Mouse (Mus musculus) lung, embryonic 15.5 days (tissue): ENCODE results near the gene Igfbp3. TPM values are rescaled to one million over a fixed set of nuclear protein-coding genes. Genes with fewer than 3 reads are reported as not detected.

Experiments
- ATAC-seq: fragments of 200-750 bp; cut with Nextera tagmentation; 2 replicates; pipeline ENCODE4 v1.8.0; 2017; ENCODE audit warnings: moderate number of reproducible peaks, borderline replicate concordance; ENCODE audit not compliant: low FRiP score, low TSS enrichment; ENCODE audit errors: extremely low read depth
- H3K27ac ChIP-seq: fragments of 300-500 bp; sonication (generic); 2 replicates; pipeline ENCODE4 v1.5.1; 2015; ENCODE audit warnings: moderate library complexity, mild to moderate bottlenecking, inconsistent platforms
- H3K27me3 ChIP-seq: fragments of 300-500 bp; sonication (generic); 2 replicates; pipeline ENCODE4 v1.6.1; 2015; ENCODE audit warnings: inconsistent platforms
- H3K36me3 ChIP-seq: fragments of 300-500 bp; sonication (generic); 2 replicates; pipeline ENCODE4 v1.6.1; 2015; ENCODE audit warnings: inconsistent platforms
- H3K4me1 ChIP-seq: fragments of 300-500 bp; sonication (generic); 2 replicates; pipeline ENCODE4 v1.6.1; 2015; ENCODE audit warnings: inconsistent platforms
- H3K4me2 ChIP-seq: fragments of 300-500 bp; sonication (generic); 2 replicates; pipeline ENCODE4 v1.6.1; 2015; ENCODE audit warnings: inconsistent platforms, mild to moderate bottlenecking, moderate library complexity
- H3K4me3 ChIP-seq: fragments of 300-500 bp; sonication (generic); 2 replicates; pipeline ENCODE4 v1.5.1; 2015; ENCODE audit warnings: mild to moderate bottlenecking, inconsistent platforms
- H3K9ac ChIP-seq: fragments of 300-500 bp; sonication (generic); 2 replicates; pipeline ENCODE4 v1.6.1; 2015; ENCODE audit warnings: inconsistent platforms
- H3K9me3 ChIP-seq: fragments of 300-500 bp; sonication (generic); 2 replicates; pipeline ENCODE4 v1.6.1; 2016; ENCODE audit warnings: inconsistent platforms
- WGBS: fragments of 180-500 bp; shearing (Covaris S2); methylation state at CpG from one replicate; pipeline ENCODE4 v1.1.7; 2015; 5-methylcytosine and 5-hydroxymethylcytosine counted together
- polyA plus RNA-seq: library from polyadenylated mRNA; unstranded; fragments of >200 nt; fragmentation: Nextera tagmentation; extraction: Ambion mirVana; gene quantifications from 2 replicates; pipeline ENCODE4 v1.2.1, GENCODE M21; 2015

The Igfbp3 gene
- polyA plus RNA-seq, 1 experiment from 2014 or later = 15.9 TPM

DNA sequence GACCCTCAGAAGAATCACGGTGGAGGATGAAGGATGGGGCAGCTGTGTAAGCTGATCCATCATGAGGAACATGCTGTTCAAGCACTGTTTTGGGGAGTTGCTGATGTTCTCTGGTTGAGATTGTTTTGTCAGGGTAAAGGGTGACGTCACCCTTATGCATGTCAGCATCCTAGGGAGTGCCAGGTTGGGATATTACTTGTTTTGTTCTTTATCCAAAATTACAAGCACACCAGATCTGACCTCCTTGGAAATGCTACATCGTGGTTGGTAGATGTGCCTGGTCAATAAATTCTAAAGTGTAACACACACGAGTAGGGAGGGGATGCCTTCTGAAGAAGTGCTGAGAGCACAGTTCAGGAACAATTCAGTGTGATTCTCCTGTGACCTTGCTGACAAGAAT is 57.3 kb downstream of the Igfbp3 start:
- Histone ChIP-seq H3K36me3 (no peaks in the 10 kb centered on the region), H3K27me3 (no peaks in the 10 kb centered on the region), H3K4me2 (no peak overlapping the region), H3K4me3 (no peak overlapping the region), H3K4me1 (peaks cover 16% of the 10 kb centered on the region), H3K9ac (no peak overlapping the region), H3K27ac (no peak overlapping the region), H3K9me3 (no peaks in the 10 kb centered on the region)
- no peak for ATAC-seq
- 44% methylated on average over 4 of the region's 4 CpGs for WGBS

Other genes starting within 250 kb of the Igfbp3 start
- gene Adcy1, start 150.4 kb downstream of the Igfbp3 start, polyA plus RNA-seq = 0.60 and 0.79 TPM in 2 replicates
- gene Gm11985, start 25.4 kb downstream of the Igfbp3 start, polyA plus RNA-seq = not detected in 2 replicates
- 0.54 and 0.60 TPM in 2 replicates for gene Igfbp1, start 16.1 kb downstream of the Igfbp3 start, polyA plus RNA-seq